Mouse (Mus musculus): ENCODE results near the gene Rbl2.

Rbl2 gene

GRCm38 (mm10) chr8:91069834-91070233 is at the start of gene Rbl2:
Rbl2 (plus strand) TSS chr8:91070057.
- peak; percentile 89 for DNase-seq (ENCODE audit: extremely low spot score, low spot score)

DNA sequence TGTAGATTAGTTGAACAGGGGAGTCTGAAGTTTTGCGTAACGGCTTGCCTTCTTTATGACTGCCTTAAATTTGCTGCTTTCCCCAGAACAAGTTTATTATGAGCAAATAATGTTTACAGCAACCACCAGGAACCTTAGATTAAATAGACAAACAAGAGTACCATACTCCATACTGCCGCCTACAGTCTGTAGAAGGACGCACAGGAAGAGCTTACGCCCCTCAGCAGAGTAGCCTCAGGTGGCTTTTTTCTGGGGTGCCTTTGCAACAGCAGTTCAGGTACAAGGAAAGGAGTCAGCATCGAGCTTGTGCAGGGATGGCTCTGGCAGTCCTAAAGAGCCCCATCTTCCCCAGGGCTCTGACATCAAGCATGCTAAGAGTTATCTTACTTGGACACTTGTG is 35.4 kb upstream of the Rbl2 start:
- no peak for DNase-seq (ENCODE audit: extremely low spot score, low spot score)

- DNase-seq (ENCODE audit: extremely low spot score, low spot score) = no peak
Observed at GRCm38 (mm10) chr8:91036905-91037304, 33.0 kb upstream of the Rbl2 start.

DNA sequence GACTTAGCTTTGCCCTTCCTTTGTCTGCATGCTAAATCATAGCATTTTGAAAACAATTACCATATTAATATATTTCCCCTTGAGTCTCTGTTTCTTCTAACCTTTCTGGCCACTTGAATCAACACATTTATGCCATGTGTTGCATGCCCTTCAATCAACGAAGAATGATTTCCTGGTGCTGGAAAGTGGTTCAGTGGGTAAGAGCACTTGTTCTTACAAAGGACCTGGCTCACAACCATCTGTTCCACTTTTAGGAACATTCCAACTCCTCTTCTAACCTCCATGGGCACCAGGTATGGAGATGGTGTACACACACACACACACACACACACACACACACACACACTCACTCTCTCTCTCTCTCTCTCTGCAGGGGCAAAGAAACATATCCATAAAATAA is 31.2 kb upstream of the Rbl2 start:
- DNase-seq (ENCODE audit: extremely low spot score, low spot score) = no peak

GRCm38 (mm10) chr8:91046370-91046769 is 23.5 kb upstream of the Rbl2 start:
- no peak for DNase-seq (ENCODE audit: extremely low spot score, low spot score)

DNA sequence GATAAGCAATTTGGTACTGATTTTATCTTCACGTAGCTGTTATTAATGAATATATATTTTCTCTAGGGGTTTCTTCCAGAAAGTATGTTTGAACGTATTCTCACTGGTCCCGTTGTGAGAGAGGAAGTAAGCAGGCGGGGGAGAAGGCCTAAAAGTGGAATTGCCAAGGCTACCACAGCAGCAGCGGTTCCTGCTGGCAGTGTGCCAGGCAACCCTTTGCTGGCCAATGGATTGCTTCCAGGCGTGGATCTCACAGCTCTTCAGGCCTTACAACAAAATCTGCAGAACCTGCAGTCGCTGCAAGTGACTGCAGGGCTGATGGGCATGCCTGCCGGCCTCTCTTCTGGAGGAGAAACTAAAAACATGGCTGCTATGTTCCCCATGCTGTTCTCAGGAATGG is 18.8 kb upstream of the Rbl2 start:
- no peak for DNase-seq (ENCODE audit: extremely low spot score, low spot score)

DNA sequence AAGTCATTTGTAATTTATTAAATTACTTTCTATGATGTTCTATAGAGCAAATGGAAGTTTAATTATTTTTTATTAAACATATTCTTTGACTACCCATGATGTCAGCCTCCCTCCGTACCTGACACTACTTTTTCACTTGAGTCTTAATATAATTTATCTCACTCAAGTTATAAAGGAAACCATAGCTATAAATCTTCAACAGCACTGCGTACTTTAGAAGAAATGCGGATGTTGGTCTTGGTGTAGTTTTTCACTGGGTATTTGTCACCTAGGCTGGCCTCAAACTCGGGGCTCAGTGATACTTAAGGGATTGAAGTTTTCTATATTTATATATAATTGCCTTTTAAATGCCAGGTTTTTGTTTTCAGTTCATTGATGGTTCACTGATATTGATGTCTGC is 15.4 kb upstream of the Rbl2 start:
- DNase-seq (ENCODE audit: extremely low spot score, low spot score) = no peak

DNA sequence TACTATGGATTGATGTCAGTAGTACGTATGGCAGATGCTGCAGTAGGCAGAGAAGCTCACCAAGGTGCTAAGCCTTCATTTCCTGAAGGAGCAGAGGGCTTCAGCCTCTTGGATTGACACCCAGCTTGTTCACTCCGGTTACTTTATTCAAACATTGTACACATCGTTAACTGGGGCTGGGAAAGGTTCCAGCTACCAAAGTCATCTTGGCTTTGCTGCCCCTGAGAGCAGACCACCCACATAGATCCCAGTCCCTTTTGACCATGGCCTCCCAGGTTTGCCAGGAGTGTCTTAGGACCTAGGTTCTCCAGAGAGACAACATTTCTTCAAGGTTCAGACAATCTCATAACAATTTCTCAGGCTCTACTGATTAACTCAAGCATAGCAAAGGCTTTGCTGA is 13.0 kb upstream of the Rbl2 start:
- DNase-seq (ENCODE audit: extremely low spot score, low spot score) = no peak

DNA sequence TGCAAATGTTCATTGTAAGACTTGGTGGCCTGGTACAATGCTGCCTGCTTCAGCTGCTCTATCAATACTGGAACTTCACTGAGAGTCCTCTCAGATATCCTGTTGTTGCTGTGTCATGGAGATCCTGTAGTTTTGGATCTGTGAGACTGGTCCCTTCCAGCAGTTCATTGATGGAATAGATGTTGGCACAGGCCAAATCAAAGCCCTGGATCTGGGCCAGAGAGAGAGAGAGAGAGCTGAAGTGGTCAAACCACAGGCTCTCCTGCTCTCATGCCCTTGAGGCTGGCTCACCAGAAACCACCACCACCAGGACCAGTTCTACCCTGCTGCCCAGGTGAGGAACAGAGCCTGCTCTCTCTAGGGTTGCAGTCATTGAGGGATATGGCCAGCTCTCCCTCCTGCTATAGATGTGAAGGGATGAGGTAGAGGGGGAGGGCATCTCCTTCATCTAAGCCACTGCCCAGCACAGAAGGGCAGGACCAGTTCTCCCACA is 10.7 kb upstream of the Rbl2 start:
- DNase-seq (ENCODE audit: extremely low spot score, low spot score) = no peak

DNA sequence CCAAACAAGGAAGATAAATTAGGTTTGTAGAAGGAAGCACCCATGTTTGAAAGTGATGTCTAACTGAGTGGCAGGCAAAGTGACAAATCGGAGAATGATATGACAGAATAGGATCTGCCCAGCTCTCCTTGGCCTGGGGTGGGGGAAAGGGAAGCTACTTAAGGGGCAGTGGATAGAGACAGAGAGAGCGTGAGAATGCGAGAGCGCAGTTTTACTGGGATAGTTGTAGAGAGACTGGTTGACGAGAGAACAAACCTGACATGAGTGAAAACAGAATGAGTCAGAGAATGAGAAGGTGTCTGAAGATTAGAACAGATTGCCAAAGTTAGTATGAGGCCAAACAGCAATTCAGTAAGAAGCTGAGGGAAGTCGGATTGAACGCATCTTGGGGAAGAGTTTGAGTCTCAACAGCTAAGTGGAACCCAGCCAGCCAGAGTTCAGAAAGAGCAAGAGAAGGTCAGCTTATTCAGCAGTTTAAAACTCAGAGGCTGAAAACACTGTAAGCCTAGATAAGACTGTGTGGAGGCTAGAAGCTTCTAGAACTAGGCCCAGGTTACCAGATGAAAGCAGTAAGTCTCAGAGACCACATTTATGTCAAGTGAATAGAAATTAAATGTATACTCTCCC is 9.9 kb upstream of the Rbl2 start:
- DNase-seq (ENCODE audit: extremely low spot score, low spot score) = no peak

DNA sequence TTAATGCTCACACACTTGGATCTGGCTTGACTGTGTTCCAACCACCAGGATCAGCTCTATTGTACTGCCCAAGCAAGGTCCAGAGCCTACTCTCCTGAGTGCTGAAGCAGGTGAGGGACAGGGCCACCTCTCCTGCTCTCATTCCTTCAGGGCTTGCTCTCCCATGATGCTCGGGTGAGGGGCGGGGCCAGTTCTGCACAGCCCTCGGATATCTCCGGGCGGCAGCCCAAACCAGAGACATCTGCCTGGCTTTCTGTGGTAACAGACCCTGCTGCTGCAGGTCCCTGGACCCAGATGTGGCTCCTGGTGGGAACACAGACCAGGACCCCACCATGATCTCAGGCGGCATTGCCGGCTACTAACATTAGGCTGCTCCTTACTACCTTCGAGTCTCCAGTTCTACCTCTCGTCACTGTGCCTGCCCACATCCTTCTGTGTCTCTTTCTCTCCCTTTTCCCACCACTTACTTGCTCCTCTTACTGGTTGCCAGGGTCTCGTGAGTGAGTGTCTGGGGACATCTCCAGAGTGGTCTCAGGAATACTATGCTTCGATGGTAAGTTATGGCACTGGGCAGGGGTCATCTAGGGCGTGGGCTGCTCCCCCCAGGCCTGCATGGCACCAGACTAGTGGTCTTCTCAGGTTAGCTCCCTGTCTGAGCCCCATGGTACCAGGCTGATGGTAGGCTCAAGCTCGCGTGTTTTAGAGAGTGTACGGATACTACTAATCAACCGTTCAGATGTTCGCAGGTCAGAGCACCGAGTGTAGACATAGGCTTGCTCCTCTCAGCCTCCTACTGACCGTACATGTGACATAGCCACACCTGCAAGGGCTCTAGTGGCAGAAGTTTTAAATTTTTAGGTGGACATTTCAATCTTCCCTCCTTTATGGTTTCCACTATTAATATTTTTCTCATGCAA is 9.0 kb upstream of the Rbl2 start:
- DNase-seq (ENCODE audit: extremely low spot score, low spot score) = no peak

DNA sequence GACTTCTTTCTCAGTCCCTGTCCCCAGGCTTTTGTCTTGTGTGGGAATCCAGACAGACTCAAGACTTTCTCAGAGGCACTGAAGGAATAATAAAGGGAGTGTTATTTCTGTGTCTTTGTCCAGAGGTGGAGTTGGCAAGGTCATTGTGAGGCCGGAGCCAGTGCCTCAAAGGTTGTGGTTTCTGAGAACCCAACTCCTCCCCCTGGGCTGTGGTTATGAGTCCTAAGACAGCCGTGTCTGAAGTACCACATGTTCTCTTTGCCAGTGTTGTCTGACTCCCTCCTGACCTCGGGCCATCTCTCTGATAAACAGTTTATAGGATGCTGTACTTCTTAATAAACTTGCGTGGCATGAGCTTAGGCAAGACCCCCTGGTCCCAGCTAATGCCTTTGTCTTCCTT is 4.7 kb upstream of the Rbl2 start:
- no peak for DNase-seq (ENCODE audit: extremely low spot score, low spot score)

DNA sequence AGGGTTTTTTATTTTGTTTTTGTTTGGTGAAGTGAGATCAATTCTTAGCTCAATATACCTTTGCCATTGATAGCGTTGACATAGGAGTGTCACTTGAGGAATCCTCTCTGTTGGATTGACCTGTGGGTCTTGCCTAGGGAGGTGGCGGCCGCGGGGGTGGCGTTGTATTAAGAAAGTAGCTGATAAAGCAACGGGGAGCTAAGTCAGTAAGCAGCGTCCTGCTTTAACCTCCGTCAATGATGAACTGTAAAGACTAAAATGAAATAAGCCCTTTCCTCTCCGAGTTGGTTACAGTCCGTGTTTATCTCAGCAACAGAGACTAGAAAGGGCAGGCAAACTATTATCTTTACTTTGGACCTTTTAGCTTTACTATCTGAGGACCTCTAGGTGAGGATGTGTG is 450 bp upstream of the Rbl2 start:
- no peak for DNase-seq (ENCODE audit: extremely low spot score, low spot score)

GRCm38 (mm10) chr8:91070275-91070859 is 510 bp downstream of the Rbl2 start:
- DNase-seq (ENCODE audit: extremely low spot score, low spot score) = no peak

- no peak for DNase-seq (ENCODE audit: extremely low spot score, low spot score)
Observed at GRCm38 (mm10) chr8:91077077-91077867, 7.4 kb downstream of the Rbl2 start.

DNA sequence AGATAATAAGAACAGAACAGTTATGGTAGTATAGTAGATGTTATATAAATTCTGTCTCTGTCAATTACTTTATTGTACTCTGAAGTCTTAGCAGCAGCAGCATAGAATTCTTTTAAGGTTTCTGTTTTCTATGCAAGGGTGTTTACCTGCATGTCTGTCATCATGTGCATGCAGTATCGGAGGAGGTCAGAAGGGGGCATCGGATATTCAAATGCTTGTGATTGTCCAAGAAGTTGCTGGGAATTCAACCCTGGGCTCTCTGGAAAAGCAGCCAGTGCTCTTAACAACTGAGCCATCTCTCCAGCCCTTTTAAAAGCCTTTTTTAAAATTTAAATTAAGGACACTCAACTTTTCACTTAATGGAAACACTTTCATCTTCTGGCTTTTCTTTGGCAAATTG is 9.8 kb downstream of the Rbl2 start:
- DNase-seq (ENCODE audit: extremely low spot score, low spot score) = no peak

DNA sequence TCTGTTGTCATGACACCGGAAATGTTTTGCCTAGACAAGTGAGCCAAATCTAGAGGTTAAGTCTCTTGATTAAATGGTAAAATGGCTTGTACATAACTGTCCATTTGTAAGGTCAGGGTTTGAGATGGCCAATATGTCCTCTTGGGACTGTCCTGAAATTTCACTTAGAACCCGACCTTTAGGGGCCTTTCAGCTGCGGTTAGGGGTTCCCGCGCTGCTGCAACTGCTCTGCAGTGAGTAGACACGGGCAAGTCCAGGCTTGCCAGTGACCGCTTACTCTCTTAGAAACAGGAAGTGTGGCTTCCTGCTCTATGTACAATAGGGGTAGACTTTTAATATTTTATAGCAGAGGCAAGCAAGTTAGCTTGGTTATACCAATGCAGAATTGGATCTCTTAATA is 12.1 kb downstream of the Rbl2 start:
- no peak for DNase-seq (ENCODE audit: extremely low spot score, low spot score)

GRCm38 (mm10) chr8:91082428-91082827 is 12.6 kb downstream of the Rbl2 start:
- DNase-seq (ENCODE audit: extremely low spot score, low spot score) = no peak

DNA sequence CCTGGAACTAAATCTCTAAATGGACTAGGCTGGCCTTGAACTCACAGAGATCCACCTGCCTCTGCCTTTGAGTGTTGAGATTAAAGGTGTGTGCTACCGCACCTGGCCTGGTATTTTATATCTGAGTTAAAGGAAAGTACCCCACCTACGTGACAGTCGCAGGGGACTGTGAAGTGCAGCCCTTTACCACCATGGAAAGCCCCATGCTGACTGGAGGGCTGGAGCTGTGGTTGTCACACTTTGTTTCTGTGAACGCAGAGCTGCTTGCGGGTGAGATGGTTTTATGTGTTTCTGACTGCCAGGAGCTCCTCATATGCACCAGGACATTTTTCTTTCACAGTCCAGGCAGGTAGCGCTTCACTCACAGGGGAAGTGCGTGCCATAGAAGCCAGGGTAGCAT is 18.6 kb downstream of the Rbl2 start:
- no peak for DNase-seq (ENCODE audit: extremely low spot score, low spot score)

DNA sequence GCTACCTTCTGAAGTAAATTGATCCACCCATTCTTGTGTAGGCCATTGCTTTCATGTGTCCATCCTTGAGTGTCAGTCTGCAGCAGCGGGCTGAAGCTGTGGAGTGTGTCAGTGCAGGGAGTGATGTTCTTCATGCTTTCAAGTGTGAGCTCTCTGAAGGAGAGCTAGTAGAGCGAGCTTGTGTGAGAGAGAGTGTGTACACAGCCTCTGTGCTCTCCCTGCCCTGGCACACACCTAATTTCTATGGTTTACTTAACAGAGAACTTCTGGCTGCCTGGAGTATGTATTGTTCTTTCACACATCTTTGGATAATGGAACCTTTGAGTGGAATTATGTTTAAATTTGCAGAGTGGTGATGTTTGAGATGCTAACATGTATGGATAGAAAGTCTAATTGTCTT is 19.7 kb downstream of the Rbl2 start:
- no peak for DNase-seq (ENCODE audit: extremely low spot score, low spot score)

DNA sequence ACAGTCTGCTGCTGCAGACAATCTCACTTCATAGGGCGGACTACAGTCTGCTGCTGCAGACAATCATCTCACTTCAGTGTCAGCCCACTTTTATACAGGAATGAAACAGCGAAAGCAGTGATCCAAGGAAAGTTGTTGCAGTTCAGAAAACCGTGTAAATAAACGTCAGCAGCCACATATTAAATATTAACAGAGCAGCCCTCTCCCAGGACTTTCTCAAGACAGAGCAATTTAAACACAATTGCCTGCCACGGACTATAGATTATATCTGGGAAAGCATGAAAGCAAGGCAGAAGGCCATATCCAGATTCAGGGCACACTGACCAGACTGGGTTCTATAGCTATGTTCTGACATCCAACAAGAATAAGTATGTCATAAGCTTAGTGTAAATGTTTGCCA is 24.3 kb downstream of the Rbl2 start:
- no peak for DNase-seq (ENCODE audit: extremely low spot score, low spot score)

- no peak for DNase-seq (ENCODE audit: extremely low spot score, low spot score)
Observed at GRCm38 (mm10) chr8:91098106-91098505, 28.2 kb downstream of the Rbl2 start.
